Mouse (Mus musculus): ENCODE measurements around the gene Sh3glb2.

- no peak for TF ChIP-seq CTCF (IDR thresholded peaks at IDR 0.05; ENCODE audit: insufficient read depth, low read length)
- TF ChIP-seq POLR2A (IDR thresholded peaks at IDR 0.05; ENCODE audit: borderline replicate concordance, extremely low read depth, low read depth, low read length), result no peak
Measured at GRCm38 (mm10) chr2:30328791-30329190, 30.3 kb downstream of the Sh3glb2 start.
